Mouse (Mus musculus): ENCODE results near the gene Herc3. TPM values are rescaled to one million over a fixed set of nuclear protein-coding genes. Genes with fewer than 3 reads are reported as not detected.

The Herc3 gene
- polyA plus RNA-seq (2015; fragmentation: Nextera tagmentation; extraction: Ambion mirVana) = 7.5 and 9.5 TPM in 2 replicates

DNA sequence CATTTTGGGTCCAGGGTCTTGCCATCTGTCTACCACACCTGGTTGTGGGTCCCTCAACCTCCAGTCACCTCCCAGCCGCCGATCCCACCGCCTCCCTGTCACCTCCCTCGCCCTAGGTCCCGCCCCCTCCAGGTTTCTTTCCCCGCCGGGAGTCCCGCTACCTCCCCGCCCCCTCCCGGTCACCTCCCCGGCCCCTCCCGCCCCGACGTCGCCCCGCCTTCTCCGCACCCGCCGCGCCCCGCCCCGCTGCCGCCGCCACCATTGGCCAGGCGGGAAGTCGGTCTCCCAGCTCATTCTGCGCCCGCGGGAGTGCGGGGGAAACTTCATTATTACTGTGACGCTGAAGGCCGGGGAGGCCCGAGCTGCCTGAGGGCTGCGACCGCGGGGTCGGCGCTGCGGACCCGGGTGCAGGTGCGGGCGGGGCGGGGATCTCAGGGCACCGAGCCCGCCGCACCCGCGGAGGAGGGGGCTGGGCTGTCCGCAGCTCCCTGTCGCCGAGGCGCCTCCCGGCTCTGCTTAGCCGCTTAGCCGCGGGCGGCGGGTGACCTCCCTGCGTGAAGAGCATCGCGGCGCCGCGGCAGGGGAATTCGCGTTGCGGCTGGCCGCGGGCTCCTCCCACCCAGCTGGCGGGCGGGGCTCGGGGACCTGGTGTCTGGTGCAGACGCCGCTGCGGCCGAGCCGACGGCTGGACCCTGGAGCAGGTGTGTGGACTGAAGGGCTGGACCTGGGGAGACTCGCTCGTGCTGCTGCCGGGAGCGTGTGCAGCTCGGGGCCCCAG, at the start of gene Herc3:
Gene Herc3 (plus strand): TSS at position 234 of the 778 bp plus-strand sequence.

GRCm38 (mm10) chr6:58906852-58907261, 75.6 kb downstream of the Herc3 start, which contains the start of gene Nap1l5:
TSS of gene Nap1l5 (minus strand) at chr6:58907076.

Other genes with a start within 250 kb of the Herc3 start
- gene Abcg2, start 246.9 kb upstream of the Herc3 start, polyA plus RNA-seq (2015; fragmentation: Nextera tagmentation; extraction: Ambion mirVana) = 58.8 and 69.4 TPM in 2 replicates
- gene Nap1l5, start 75.6 kb downstream of the Herc3 start, polyA plus RNA-seq (2015; fragmentation: Nextera tagmentation; extraction: Ambion mirVana) = 77.5 and 94.4 TPM in 2 replicates
- 8.2 and 14.5 TPM in 2 replicates for gene Fam13a, start 193.1 kb downstream of the Herc3 start, polyA plus RNA-seq (2015; fragmentation: Nextera tagmentation; extraction: Ambion mirVana)